In genomic region chr2:117321231-117321630, GRCm38 (mm10) we compare ENCODE assay signal across 23 mouse cellular contexts. TPM values are rescaled to one million over a fixed set of nuclear protein-coding genes. Genes with fewer than 3 reads are reported as not detected.
DNase-seq lines count a peak whose midpoint lies in the region; ATAC-seq and TF ChIP-seq lines count a peak whose summit lies in the region.
"Had no signal": no experiment of that assay in that cellular context is flagged by ENCODE, and none has a peak within 500 bp of the region (broad histone marks: within the 10 kb centered on the region; RNA-seq: fewer than 3 reads in every experiment).

No protein-coding gene starts in this region.

- no peak overlapping the region for H3K4me3 ChIP-seq in cerebellum, adult 2 months (replicated peaks; ENCODE audit: insufficient read depth, low read depth, low read length)
- no peak overlapping the region for H3K4me3 ChIP-seq in heart, embryonic 10.5 days
- H3K4me3 ChIP-seq: embryonic facial prominence, embryonic 10.5 days; embryonic facial prominence, embryonic 12.5 days; forebrain, embryonic 13.5 days; forebrain, embryonic 15.5 days had no signal

- H3K9me3 ChIP-seq in heart, embryonic 10.5 days, result no peaks in the 10 kb centered on the region
- H3K9me3 ChIP-seq: embryonic facial prominence, embryonic 12.5 days; forebrain, embryonic 13.5 days; forebrain, embryonic 15.5 days; G1E had no signal

- TF ChIP-seq CTCF in cerebellum, adult 2 months (IDR thresholded peaks at IDR 0.05; ENCODE audit: borderline replicate concordance, insufficient read depth, low read depth, low read length), result no peak

- H3K36me3 ChIP-seq in heart, embryonic 10.5 days, result no peaks in the 10 kb centered on the region
- H3K36me3 ChIP-seq: embryonic facial prominence, embryonic 10.5 days; embryonic facial prominence, embryonic 12.5 days; forebrain, embryonic 15.5 days; G1E had no signal

- ATAC-seq in cerebellum, adult (ENCODE audit: insufficient number of reproducible peaks, low FRiP score, low TSS enrichment), result no peak
- ATAC-seq: activated CD4-positive, CD25-positive, alpha-beta regulatory T cell, adult 4 months; CD4-positive, CD25-positive, alpha-beta regulatory T cell, adult 4 months; forebrain, embryonic 13.5 days; forebrain, embryonic 15.5 days; forebrain, postnatal 0 days; Patski had no signal

- no peaks in the 10 kb centered on the region for H3K27me3 ChIP-seq in cerebellum, adult 2 months (ENCODE audit: control insufficient read depth, insufficient read depth, low read length)
- no peaks in the 10 kb centered on the region for H3K27me3 ChIP-seq in heart, embryonic 10.5 days (ENCODE audit: insufficient read depth, poor library complexity, severe bottlenecking)
- H3K27me3 ChIP-seq: CH12.LX; embryonic facial prominence, embryonic 12.5 days; forebrain, embryonic 13.5 days; forebrain, embryonic 15.5 days had no signal

- peak; percentile 22 to 50 for DNase-seq in cerebellum, adult 2 months
- DNase-seq in cerebellum, postnatal 10 days, result peak; percentile 41 to 42
- no peak for DNase-seq in cerebellum, postnatal 4 days (ENCODE audit: low spot score in 2 of 2)
- DNase-seq in cerebellum, postnatal 25 days, result peak; percentile 47 to 62
- no peak for DNase-seq in cerebellum, adult 11-12 months
- peak; percentile 25 for DNase-seq in heart, embryonic 10.5 days (ENCODE audit: low spot score)
- DNase-seq in heart, adult 9 months (ENCODE audit: low spot score in 2 of 2), result no peak
- DNase-seq: adrenal gland, adult 8-10 months; adrenal gland, postnatal 14 days; adrenal gland, postnatal 36 days; B cell, adult 2 months; cerebellum, adult 8-10 months; forebrain, postnatal 0 days had no signal

- H3K4me1 ChIP-seq in cerebellum, adult 2 months (ENCODE audit: control insufficient read depth, insufficient read depth, low read length), result no peaks in the 10 kb centered on the region
- H3K4me1 ChIP-seq in heart, embryonic 10.5 days, result no peaks in the 10 kb centered on the region
- H3K4me1 ChIP-seq: embryonic facial prominence, embryonic 10.5 days; embryonic facial prominence, embryonic 12.5 days; forebrain, embryonic 13.5 days; forebrain, embryonic 15.5 days had no signal

- 43% methylated on average over 3 of the region's 3 CpGs for WGBS in cerebellum, adult 2 months
- WGBS in heart, embryonic 10.5 days, result 75% methylated on average over 3 of the region's 3 CpGs

- no peak for TF ChIP-seq POLR2A in cerebellum, adult 2 months (IDR thresholded peaks at IDR 0.05; ENCODE audit: borderline replicate concordance, insufficient read depth, low read length)

- H3K27ac ChIP-seq in cerebellum, adult 2 months (ENCODE audit: insufficient read depth, low read length), result no peak overlapping the region
- H3K27ac ChIP-seq in heart, embryonic 10.5 days, result no peak overlapping the region
- H3K27ac ChIP-seq: embryonic facial prominence, embryonic 10.5 days; embryonic facial prominence, embryonic 12.5 days; forebrain, embryonic 13.5 days; forebrain, embryonic 15.5 days had no signal

RNA-seq across cellular contexts. Expression of gene Rasgrp1, which starts 21.6 kb away (rescaled TPM):
- polyA plus RNA-seq in cerebellum, adult 2 months (2012; rRNA removed), result 19.1 and 21.1 TPM in 2 replicates
- 0.25 and 0.46 TPM in 2 replicates for polyA plus RNA-seq in heart, embryonic 10.5 days (2016; fragmentation: Nextera tagmentation; extraction: Ambion mirVana)
- polyA plus RNA-seq: G1E, Patski had no signal

Comparison
In these comparisons a context has a peak if more than half of its experiments do, and no peak if none do; other contexts are left out.
1. DNase-seq: peak in cerebellum, adult 2 months (2 of 2), cerebellum, postnatal 10 days (2 of 2), cerebellum, postnatal 25 days (2 of 2) and heart, embryonic 10.5 days (single experiment); none in cerebellum, postnatal 4 days (0 of 2), cerebellum, adult 11-12 months (single experiment) and heart, adult 9 months (0 of 2).
2. RNA of gene Rasgrp1, which starts 21.6 kb away (polyA plus RNA-seq): 19.1 to 21.1 TPM in cerebellum, adult 2 months; 0.25 to 0.46 TPM in heart, embryonic 10.5 days; every median in the first group is over 10 times any median in the second.